Mouse (Mus musculus) embryonic facial prominence, embryonic 12.5 days (tissue): ENCODE measurements around the gene Tyms. TPM values are rescaled to one million over a fixed set of nuclear protein-coding genes. Genes with fewer than 3 reads are reported as not detected.

Experiments
- ATAC-seq: fragments of 200-750 bp; cut with Nextera tagmentation; 2 replicates; pipeline ENCODE4 v1.8.0; 2017; ENCODE audit not compliant: insufficient number of reproducible peaks, insufficient read depth, low FRiP score, low TSS enrichment
- H3K27ac ChIP-seq: fragments of 300-500 bp; sonication (generic); 2 replicates; pipeline ENCODE4 v1.5.1; 2016; ENCODE audit warnings: mild to moderate bottlenecking
- H3K27me3 ChIP-seq: fragments of 300-500 bp; sonication (generic); 2 replicates; pipeline ENCODE4 v1.6.1; 2016; ENCODE audit warnings: mild to moderate bottlenecking, moderate library complexity
- H3K36me3 ChIP-seq: fragments of 300-500 bp; sonication (generic); 2 replicates; pipeline ENCODE4 v1.6.1; 2016; ENCODE audit warnings: mild to moderate bottlenecking
- H3K4me1 ChIP-seq: fragments of 300-500 bp; sonication (generic); 2 replicates; pipeline ENCODE4 v1.6.1; 2016
- H3K4me2 ChIP-seq: fragments of 300-500 bp; sonication (generic); replicated peaks from 2 replicates; pipeline ENCODE4 v1.6.1; 2016; ENCODE audit warnings: mild to moderate bottlenecking, moderate library complexity
- H3K4me3 ChIP-seq: fragments of 300-500 bp; sonication (generic); 2 replicates; pipeline ENCODE4 v1.5.1; 2016; ENCODE audit warnings: mild to moderate bottlenecking
- H3K9ac ChIP-seq: fragments of 300-500 bp; sonication (generic); 2 replicates; pipeline ENCODE4 v1.6.1; 2016; ENCODE audit warnings: mild to moderate bottlenecking, moderate library complexity
- H3K9me3 ChIP-seq: fragments of 300-500 bp; sonication (generic); 2 replicates; pipeline ENCODE4 v1.6.1; 2016; ENCODE audit warnings: mild to moderate bottlenecking, moderate library complexity
- WGBS: fragments of 180-500 bp; shearing (Covaris S2); methylation state at CpG from one replicate; pipeline ENCODE4 v1.1.7; 2016; 5-methylcytosine and 5-hydroxymethylcytosine counted together
- polyA plus RNA-seq: library from polyadenylated mRNA; unstranded; fragments of >200 nt; fragmentation: Nextera tagmentation; extraction: Ambion mirVana; gene quantifications from 2 replicates; pipeline ENCODE4 v1.2.1, GENCODE M21; 2016

Gene Tyms
- polyA plus RNA-seq, 1 experiment from 2014 or later, result 288 TPM

DNA sequence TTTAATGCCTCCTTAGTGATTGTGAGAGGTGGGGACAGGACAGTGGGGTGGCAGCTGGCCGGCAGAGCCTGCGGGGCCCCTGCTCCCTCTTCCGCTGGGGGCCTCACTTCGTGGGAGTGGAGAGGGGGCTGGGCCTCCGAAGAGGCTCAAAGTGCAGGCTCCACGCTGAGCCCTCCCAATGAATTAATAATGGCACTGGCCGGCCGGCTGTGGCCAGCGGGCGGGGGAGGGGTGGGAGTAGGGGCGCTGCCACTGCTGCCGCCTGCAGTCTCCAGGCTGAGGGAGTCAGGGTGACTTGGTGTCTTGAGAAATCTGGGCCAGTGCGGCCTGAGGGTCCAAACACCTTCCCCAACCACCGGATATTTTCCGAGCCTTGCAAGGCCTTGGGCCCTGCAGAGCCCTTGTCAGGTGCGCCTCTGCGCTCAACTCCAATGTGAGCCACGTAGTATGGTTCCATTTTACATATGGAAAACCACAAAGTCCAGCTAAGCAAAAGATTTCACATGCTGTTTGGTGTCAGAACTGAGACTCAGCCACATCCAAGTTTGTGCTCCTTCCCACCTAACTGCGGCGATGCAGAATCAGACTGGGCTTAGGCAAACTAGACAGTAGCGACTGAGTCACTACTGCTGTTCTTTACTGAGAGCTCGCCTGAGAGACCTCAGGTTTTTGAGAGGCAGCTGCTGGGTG is 37.1 kb upstream of the Tyms start:
- Histone ChIP-seq H3K4me1 (peaks cover 37% of the 10 kb centered on the region), H3K36me3 (no peaks in the 10 kb centered on the region), H3K27me3 (peaks cover 83% of the 10 kb centered on the region), H3K4me2 (peak overlapping the region; percentile 41), H3K27ac (no peak overlapping the region), H3K9ac (no peak overlapping the region), H3K4me3 (no peak overlapping the region), H3K9me3 (no peaks in the 10 kb centered on the region)
- 6% methylated on average over 22 of the region's 22 CpGs for WGBS
- no peak for ATAC-seq

DNA sequence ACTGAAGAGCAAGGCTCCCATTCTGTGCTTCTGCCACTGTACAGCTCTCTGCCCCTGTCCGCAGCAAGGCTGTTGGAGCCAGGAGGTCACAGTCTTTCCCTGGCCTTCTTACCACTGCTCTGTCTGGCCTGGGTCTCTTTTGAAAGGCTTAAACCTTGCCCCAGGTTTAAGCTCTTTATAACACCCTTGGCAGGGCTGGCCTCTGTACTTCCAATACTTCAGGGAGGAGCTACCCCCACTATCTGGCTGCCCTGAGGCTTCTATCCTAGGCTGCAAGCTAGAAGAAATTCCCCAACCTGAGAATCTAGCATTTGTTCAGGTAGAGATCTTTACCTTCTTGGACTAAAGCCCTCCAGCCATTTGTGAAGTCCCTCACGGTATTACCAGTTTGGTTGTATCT is 36.5 kb upstream of the Tyms start:
- H3K4me2 ChIP-seq, result no peak overlapping the region

DNA sequence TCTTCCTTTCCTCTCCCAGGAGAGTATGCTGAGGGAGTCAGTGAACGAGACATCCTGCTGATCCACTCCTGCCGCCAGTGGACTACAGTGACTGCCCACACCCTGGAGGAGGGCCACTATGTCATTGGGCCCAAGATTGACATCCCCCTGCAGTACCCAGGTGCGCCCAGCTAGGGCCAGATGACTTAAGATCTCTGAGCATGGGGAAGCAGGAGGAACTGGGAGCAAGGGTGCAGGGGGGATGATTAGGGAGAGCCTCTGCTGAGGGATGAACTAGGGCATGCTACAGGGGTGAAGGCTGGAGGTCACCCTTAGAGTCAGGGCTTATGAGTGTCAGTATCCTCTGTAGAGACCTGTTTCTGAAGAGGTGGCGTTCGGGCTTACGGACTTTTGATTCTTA is 34.8 kb upstream of the Tyms start:
- Histone ChIP-seq H3K4me1 (peaks cover 42% of the 10 kb centered on the region), H3K27me3 (peaks cover 85% of the 10 kb centered on the region), H3K9me3 (no peaks in the 10 kb centered on the region), H3K27ac (no peak overlapping the region), H3K9ac (no peak overlapping the region), H3K4me3 (no peak overlapping the region), H3K36me3 (no peaks in the 10 kb centered on the region), H3K4me2 (no peak overlapping the region)
- WGBS, result 65% methylated on average over 6 of the region's 6 CpGs
- no peak for ATAC-seq

More for the DNA sequence above, 36.5 kb upstream of the Tyms start:
- Histone ChIP-seq H3K4me3 (no peak overlapping the region), H3K9ac (no peak overlapping the region), H3K27ac (no peak overlapping the region), H3K36me3 (no peaks in the 10 kb centered on the region), H3K4me1 (peaks cover 44% of the 10 kb centered on the region), H3K9me3 (no peaks in the 10 kb centered on the region), H3K27me3 (peaks cover 84% of the 10 kb centered on the region)
- 37% methylated on average over 2 of the region's 2 CpGs for WGBS
- ATAC-seq, result no peak

DNA sequence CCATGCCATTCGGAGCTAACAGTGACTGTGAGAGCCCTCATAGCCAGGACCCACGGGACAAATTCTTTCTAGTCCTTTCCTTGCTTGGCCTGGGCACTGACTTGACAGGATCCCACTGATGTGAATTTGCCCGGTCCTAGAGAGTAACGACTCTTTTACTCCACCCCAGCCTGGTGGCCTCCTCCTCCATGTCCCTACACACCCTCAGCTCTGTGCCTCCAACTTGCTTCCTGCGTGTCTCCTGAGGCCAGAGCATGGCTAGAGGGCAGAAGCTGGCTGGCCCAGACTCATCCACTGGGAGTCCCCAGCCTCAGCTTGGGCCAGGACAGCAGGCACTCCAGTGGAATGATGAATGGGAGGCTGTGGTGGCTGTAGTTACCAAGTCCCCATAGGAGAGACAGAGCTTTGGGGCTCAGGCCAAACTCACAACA is 34.2 kb upstream of the Tyms start:
- H3K9ac ChIP-seq, result no peak overlapping the region
- H3K27ac ChIP-seq, result no peak overlapping the region
- H3K27me3 ChIP-seq, result peaks cover 85% of the 10 kb centered on the region
- no peak overlapping the region for H3K4me2 ChIP-seq
- peaks cover 42% of the 10 kb centered on the region for H3K4me1 ChIP-seq
- H3K36me3 ChIP-seq, result no peaks in the 10 kb centered on the region
- H3K4me3 ChIP-seq, result no peak overlapping the region
- WGBS, result 6% methylated on average over 5 of the region's 5 CpGs
- no peaks in the 10 kb centered on the region for H3K9me3 ChIP-seq
- ATAC-seq, result no peak

DNA sequence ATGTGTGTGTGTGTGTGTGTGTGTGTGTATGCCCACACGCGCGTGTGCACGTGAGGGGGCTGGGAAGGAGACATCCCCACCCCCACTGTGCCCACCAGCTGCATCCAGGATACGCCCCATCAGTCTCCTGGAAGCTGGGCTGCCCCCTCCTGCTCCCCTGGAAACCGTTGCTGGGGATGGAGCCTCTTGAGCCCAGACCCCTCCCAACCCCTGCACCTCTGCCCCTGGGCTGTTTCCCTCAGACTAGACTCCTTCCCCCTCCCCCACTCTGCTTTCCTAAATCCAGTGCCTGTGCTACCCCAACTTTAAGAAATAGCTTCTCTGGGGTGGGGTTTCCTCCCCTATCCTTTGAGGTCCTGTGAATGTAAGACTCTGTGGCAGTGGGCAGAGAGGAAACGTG is 33.8 kb upstream of the Tyms start:
- 0 out of 2 replicates have a peak overlapping the region, but pooled peaks have one; percentile 10 for H3K4me3 ChIP-seq
- H3K9ac ChIP-seq, result no peak overlapping the region
- 5% methylated on average over 7 of the region's 7 CpGs for WGBS
- H3K4me2 ChIP-seq, result no peak overlapping the region
- ATAC-seq, result no peak
- no peaks in the 10 kb centered on the region for H3K9me3 ChIP-seq
- H3K36me3 ChIP-seq, result no peaks in the 10 kb centered on the region
- H3K27me3 ChIP-seq, result peaks cover 83% of the 10 kb centered on the region
- peaks cover 42% of the 10 kb centered on the region for H3K4me1 ChIP-seq
- no peak overlapping the region for H3K27ac ChIP-seq

DNA sequence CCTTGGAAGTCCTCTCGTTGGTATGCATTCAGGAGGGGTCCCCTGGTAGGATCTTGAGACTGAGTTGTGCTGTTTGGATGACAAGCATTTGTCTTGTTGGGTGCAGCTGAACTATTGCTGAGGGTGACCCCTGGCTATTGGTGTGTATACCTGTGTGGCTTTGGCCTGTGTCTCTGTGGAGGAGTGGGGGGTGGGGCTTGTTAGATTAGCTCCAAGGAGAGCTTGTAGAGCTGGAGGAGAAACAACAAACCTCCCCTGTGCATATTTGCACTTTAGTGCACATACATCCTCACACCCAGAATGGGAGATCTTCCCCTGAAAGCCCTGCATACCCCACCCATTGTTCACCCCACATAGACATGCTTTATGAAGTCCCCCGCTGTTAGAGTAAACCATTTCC is 33.3 kb upstream of the Tyms start:
- Histone ChIP-seq H3K27me3 (peaks cover 79% of the 10 kb centered on the region), H3K36me3 (no peaks in the 10 kb centered on the region), H3K4me2 (0 out of 2 replicates have a peak overlapping the region, but pooled peaks have one; percentile 94), H3K4me3 (0 out of 2 replicates have a peak overlapping the region, but pooled peaks have one; percentile 10), H3K9ac (no peak overlapping the region), H3K27ac (no peak overlapping the region), H3K9me3 (no peaks in the 10 kb centered on the region), H3K4me1 (peaks cover 42% of the 10 kb centered on the region)
- no peak for ATAC-seq
- 10% methylated on average over 2 of the region's 2 CpGs for WGBS

DNA sequence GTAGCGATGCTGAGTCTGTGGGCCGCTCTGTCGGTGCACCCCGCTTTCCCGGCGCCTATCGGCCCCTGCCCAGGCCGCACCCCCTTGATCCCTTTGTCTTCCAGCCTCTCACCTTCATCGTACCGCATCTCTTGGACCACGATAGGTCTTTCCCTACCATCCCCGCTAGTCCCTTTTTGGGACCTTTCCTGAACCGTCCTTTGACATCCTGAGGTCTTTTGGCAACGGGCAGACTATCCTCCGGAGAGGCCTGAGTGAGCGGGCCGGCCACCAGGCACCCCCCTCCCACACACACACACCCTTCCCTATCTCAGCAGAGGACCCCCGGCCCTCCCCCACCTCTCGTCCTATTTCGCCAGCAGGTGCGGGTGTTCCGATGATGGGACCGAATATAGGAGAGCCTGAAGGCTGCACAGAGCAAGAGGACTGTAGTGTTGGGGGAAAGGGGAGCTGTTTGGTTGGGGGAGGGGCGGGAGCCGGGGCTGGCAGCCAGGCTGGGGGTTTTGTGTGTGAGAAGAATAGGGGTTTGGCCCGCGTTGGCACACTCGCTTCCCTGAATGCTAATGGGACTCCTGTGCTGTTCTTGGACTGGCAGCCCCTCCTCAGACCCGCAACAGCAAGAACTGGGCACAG is 32.4 kb upstream of the Tyms start, which contains the start of gene 3110082J24Rik:
Gene 3110082J24Rik (minus strand): TSS at position 419 of the 633 bp plus-strand sequence.
- Histone ChIP-seq H3K4me2 (peak within 1 kb of the TSS; percentile 94), H3K4me1 (peaks cover 35% of the 10 kb centered on the region), H3K9ac (peak within 1 kb of the TSS; percentile 48), H3K27me3 (peaks cover 70% of the 10 kb centered on the region), H3K27ac (no peak within 1 kb of the TSS), H3K4me3 (peak within 1 kb of the TSS; percentile 54), H3K9me3 (no peaks in the 10 kb centered on the region), H3K36me3 (no peaks in the 10 kb centered on the region)
- 2% methylated on average over 29 of the region's 29 CpGs for WGBS
- 0 out of 2 replicates have a peak, but pooled peaks have one; percentile 11 for ATAC-seq

DNA sequence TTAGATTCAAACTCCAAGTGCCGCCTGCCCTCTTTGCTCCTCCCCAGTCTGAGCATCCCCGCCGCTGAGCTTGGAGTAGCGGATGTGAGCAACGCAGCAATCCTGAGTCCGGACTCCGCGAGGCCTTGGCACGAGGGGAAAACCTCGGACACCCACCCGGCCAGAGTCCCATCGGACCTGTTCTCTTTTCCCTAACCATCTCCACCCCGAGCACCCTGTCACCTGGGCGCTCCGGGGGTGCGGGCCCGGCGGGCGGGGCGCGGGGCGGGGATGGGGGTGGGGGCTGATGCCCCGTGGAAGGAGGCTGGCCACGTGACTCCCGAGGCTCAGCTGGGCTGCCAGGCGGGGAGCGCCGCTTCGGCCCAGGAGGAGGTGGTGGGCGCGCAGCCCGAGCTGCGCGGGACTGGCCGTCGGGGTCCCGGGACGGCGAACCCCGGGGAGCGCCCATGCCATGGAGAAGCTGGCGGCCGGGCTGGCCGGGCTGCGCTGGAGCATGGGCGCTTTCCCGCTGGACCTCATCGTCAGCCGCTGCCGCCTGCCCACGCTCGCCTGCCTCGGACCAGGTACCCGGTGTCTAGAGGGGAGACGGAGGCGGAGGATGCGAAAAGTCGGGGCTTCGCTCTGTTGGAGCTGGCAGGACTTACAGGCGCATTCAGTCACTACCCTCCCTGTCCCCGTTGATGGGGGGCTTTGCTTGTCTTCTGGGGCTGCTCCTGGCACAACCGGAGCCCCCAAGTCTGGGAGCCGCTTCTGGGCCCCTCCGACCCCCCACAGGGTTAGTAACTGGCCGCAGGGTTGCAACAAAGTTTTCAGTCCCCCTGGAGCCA is 31.6 kb upstream of the Tyms start, which contains the start of gene Garem2:
Gene Garem2 (plus strand): TSS at position 321 of the 827 bp plus-strand sequence.
- no peak within 1 kb of the TSS for H3K27ac ChIP-seq
- H3K4me1 ChIP-seq, result peaks cover 28% of the 10 kb centered on the region
- no peak; the same call in 1 of the 2 replicates for ATAC-seq
- 0 out of 2 replicates have a peak, but pooled peaks cover 3% of the 10 kb centered on the region for H3K9me3 ChIP-seq
- no peaks in the 10 kb centered on the region; the same call in 1 of the 2 replicates for H3K36me3 ChIP-seq
- H3K9ac ChIP-seq, result peak within 1 kb of the TSS; percentile 48
- peaks cover 65% of the 10 kb centered on the region for H3K27me3 ChIP-seq
- H3K4me2 ChIP-seq, result peak within 1 kb of the TSS; percentile 94
- H3K4me3 ChIP-seq, result peak within 1 kb of the TSS; percentile 54
- under 1% methylated on average over 62 of the region's 65 CpGs for WGBS

DNA sequence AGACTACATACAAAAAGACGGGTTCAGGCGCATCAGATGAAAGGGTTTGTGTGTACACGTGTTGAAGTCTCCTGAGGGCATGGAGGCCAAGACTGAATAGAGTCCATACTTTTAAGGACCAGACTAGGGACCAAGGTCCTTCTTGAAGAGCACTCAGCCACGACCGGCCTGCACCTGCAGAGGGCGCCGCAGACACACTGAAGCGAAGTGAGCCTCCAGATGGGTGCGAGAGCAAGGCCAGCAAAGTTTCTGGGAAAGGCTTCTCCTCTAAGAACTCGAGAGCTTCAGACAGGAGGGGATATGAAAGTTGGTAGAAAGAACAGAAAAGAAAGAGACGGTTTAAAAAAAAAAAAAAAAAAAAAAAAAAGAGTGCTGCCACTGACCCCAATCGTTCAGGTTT is 30.9 kb upstream of the Tyms start:
- Histone ChIP-seq H3K9ac (no peak overlapping the region), H3K27ac (no peak overlapping the region), H3K4me2 (peak overlapping the region; percentile 94), H3K4me1 (peaks cover 28% of the 10 kb centered on the region), H3K36me3 (no peaks in the 10 kb centered on the region; the same call in 1 of the 2 replicates), H3K4me3 (peak overlapping the region; percentile 54), H3K9me3 (0 out of 2 replicates have a peak, but pooled peaks cover 3% of the 10 kb centered on the region), H3K27me3 (peaks cover 57% of the 10 kb centered on the region)
- WGBS, result 1% methylated on average over 11 of the region's 12 CpGs
- no peak for ATAC-seq

DNA sequence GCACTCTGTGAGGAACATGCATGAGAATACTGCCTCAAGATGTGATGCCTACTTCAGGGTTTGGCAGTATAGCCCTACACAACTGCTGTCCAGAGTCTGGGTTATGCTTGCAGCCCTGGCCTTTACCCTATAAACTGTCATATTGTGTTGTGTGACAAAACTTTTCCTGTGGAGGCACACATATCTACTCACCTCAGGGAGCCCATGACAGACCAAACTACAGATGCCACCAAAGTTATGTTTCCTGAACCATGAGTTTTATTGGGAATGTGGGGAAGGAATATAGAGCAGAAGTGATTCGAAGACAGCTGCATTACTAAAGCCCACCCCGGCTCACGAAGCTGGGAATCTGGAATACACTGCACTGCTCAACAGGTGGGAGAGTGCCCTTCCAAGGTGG is 29.9 kb upstream of the Tyms start:
- Histone ChIP-seq H3K4me3 (no peak overlapping the region), H3K27me3 (peaks cover 56% of the 10 kb centered on the region), H3K36me3 (no peaks in the 10 kb centered on the region; the same call in 1 of the 2 replicates), H3K4me1 (peaks cover 28% of the 10 kb centered on the region), H3K9ac (no peak overlapping the region), H3K27ac (no peak overlapping the region), H3K4me2 (no peak overlapping the region), H3K9me3 (0 out of 2 replicates have a peak, but pooled peaks cover 3% of the 10 kb centered on the region)
- 74% methylated on average over 3 of the region's 3 CpGs for WGBS
- ATAC-seq, result no peak

DNA sequence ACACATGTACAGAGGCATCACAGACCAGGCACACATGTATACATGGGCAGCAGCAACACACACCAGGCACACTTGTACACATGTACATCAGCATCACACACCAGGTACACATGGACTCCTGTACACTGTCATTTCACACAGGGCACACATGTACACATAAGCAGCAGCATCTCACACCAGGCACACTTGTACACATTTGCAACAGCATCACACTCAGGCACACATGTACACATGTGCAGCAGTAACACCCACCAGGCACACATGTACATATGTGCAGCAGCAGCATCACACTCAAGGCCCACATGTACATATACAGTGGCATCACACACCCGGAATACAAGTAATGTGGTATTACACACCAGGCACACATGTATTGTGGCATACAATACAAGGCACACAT is 24.8 kb upstream of the Tyms start:
- H3K27ac ChIP-seq, result no peak overlapping the region
- H3K4me2 ChIP-seq, result no peak overlapping the region
- no peak for ATAC-seq
- H3K9ac ChIP-seq, result no peak overlapping the region
- 0 out of 2 replicates have a peak, but pooled peaks cover 3% of the 10 kb centered on the region for H3K9me3 ChIP-seq
- 83% methylated on average over 1 of the region's 1 CpGs for WGBS
- peaks cover 8% of the 10 kb centered on the region for H3K27me3 ChIP-seq
- no peak overlapping the region for H3K4me3 ChIP-seq
- no peaks in the 10 kb centered on the region for H3K4me1 ChIP-seq
- H3K36me3 ChIP-seq, result no peaks in the 10 kb centered on the region; the same call in 1 of the 2 replicates
